Mouse (Mus musculus) limb, embryonic 12.5 days (tissue): ENCODE data around the gene Slc25a35. TPM values are rescaled to one million over a fixed set of nuclear protein-coding genes. Genes with fewer than 3 reads are reported as not detected.
A peak's percentile ranks its signal among the peaks of the same experiment; 100 is the strongest.
"Not testable (repeated sequence)": the region's sequence is repeated elsewhere in the genome, so short reads cannot be mapped to it uniquely, and the experiment has no call there.

Experiments used
- ATAC-seq: fragments of 200-750 bp; cut with Nextera tagmentation; 2 replicates; pipeline ENCODE4 v1.8.0; 2017; ENCODE audit warnings: low read depth, moderate TSS enrichment; ENCODE audit not compliant: insufficient number of reproducible peaks, insufficient read depth, low FRiP score, low TSS enrichment
- H3K27ac ChIP-seq: fragments of 300-500 bp; sonication (generic); 2 replicates; pipeline ENCODE4 v1.5.1; 2016; ENCODE audit warnings: mild to moderate bottlenecking, moderate library complexity
- H3K27me3 ChIP-seq: fragments of 300-500 bp; sonication (generic); 2 replicates; pipeline ENCODE4 v1.6.1; 2016; ENCODE audit warnings: mild to moderate bottlenecking, moderate library complexity
- H3K36me3 ChIP-seq: fragments of 300-500 bp; sonication (generic); 2 replicates; pipeline ENCODE4 v1.6.1; 2016; ENCODE audit warnings: mild to moderate bottlenecking, moderate library complexity
- H3K4me1 ChIP-seq: fragments of 300-500 bp; sonication (generic); replicated peaks from 2 replicates; pipeline ENCODE4 v1.6.1; 2016
- H3K4me2 ChIP-seq: fragments of 300-500 bp; sonication (generic); 2 replicates; pipeline ENCODE4 v1.6.1; 2016; ENCODE audit warnings: mild to moderate bottlenecking, moderate library complexity
- H3K4me3 ChIP-seq: fragments of 300-500 bp; sonication (generic); replicated peaks from 2 replicates; pipeline ENCODE4 v1.5.1; 2016; ENCODE audit warnings: mild to moderate bottlenecking
- H3K9ac ChIP-seq: fragments of 300-500 bp; sonication (generic); replicated peaks from 2 replicates; pipeline ENCODE4 v1.6.1; 2016; ENCODE audit warnings: mild to moderate bottlenecking, moderate library complexity
- H3K9me3 ChIP-seq: fragments of 300-500 bp; sonication (generic); 2 replicates; pipeline ENCODE4 v1.6.1; 2016; ENCODE audit warnings: mild to moderate bottlenecking, moderate library complexity
- WGBS: fragments of 180-500 bp; shearing (Covaris S2); methylation state at CpG from one replicate; pipeline ENCODE4 v1.1.7; 2016; 5-methylcytosine and 5-hydroxymethylcytosine counted together
- polyA plus RNA-seq: library from polyadenylated mRNA; unstranded; fragments of >200 nt; fragmentation: Nextera tagmentation; extraction: Ambion mirVana; gene quantifications from 2 replicates; pipeline ENCODE4 v1.2.1, GENCODE M21; 2016

Slc25a35 gene
- polyA plus RNA-seq, 1 experiment from 2014 or later = 2.3 TPM

DNA sequence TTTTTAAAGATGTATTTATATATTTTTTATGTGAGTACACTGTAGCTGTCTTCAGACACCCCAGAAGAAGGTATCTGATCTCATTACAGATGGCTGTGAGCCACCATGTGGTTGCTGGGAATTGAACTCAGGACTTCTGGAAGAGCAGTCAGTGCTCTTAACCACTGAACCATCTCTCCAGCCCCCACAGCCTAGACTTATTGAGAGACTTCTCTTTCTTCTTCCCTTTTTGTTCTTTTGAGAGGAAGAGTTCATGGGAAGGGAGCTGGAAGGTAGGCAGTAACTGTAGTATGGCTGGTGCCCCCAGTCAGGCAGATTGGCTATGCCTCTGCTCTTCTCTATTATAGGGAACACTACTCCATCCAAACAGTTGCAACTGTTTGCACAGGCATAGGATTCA, 38.6 kb downstream of the Slc25a35 start:
- ATAC-seq, H3K4me3 ChIP-seq, H3K9me3 ChIP-seq, H3K27me3 ChIP-seq, H3K4me2 ChIP-seq, H3K27ac ChIP-seq: not testable (repeated sequence)
- Histone ChIP-seq H3K4me1 (peaks cover 11% of the 10 kb centered on the region), H3K9ac (0 out of 2 replicates have a peak overlapping the region, but pooled peaks have one; percentile 27), H3K36me3 (peaks cover 21% of the 10 kb centered on the region)

DNA sequence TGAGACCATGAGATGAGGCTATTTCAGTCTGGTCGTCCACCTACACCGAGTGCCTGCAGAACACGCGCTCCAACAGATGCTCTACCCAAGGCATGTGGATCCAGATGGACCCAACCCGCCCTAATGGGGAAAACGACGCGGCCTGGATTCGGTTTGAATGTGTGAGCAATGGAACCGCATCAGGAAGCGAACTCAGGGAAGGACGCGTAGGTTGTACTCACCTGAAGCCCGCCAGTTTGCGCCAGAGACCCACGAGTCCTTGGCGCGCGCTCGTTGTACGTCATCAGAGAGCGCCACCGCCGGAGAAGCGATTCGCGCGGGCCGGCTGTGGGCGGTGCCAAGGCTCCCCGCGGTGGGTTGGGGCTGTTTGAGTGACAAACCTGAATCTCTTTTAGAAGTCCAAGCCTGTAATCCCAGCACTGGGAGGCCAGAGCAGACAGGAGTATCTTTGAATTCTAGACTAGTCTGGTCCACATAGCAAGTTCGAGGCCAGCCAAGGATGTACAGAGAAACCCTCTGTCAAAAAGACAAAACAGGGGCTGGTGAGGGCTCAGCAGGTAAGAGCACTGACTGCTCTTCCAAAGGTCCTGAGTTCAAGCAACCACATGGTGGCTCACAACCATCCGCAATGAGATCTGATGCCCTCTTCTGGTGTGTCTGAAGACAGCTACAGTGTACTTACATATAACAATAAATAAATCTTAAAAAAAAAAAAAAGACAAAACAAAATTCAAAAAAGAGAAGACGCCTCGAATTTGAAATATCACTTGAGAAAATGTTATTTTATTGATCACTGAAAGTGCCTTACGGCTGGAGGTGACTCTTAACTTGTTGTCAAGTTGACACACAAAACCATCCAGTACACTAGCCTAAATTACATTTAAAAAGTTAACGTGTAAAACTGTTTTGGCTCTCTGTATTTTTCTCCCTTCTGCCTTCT, 40.5 kb downstream of the Slc25a35 start, which contains the start of gene Pfas:
Gene Pfas (minus strand): TSS at position 279 of the 940 bp plus-strand sequence.
- Histone ChIP-seq H3K36me3 (peaks cover 2% of the 10 kb centered on the region), H3K4me1 (peaks cover 12% of the 10 kb centered on the region), H3K27ac (peak within 1 kb of the TSS; percentile 59; the same call in 1 of the 2 replicates), H3K9ac (peak within 1 kb of the TSS; percentile 69), H3K4me2 (peak within 1 kb of the TSS; percentile 72), H3K9me3 (no peaks in the 10 kb centered on the region), H3K4me3 (peak within 1 kb of the TSS; percentile 67), H3K27me3 (no peaks in the 10 kb centered on the region)
- ATAC-seq = peak; percentile 69
- 10% methylated on average over 38 of the region's 38 CpGs for WGBS

DNA sequence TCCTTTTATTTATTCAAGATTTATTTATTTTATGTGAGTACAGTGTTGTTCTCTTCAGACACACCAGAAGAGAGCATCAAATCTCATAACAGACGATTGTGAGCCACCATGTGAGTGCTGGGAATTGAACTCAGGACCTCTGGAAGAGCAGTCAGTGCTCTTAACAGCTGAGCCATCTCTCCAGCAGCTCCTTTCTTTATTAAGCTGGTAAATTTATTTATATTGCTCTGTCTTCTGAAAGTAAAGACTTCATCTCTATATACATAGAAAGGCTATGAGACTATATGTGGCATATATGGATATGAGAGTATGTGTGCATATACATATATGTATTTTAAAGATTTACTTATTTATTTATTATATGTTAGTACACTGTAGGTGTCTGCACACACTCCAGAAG, 41.6 kb downstream of the Slc25a35 start:
- no peaks in the 10 kb centered on the region for H3K27me3 ChIP-seq
- H3K4me2 ChIP-seq = no peak overlapping the region
- no peak overlapping the region for H3K9ac ChIP-seq
- no peak overlapping the region for H3K27ac ChIP-seq
- H3K4me3 ChIP-seq = no peak overlapping the region
- H3K4me1 ChIP-seq = peaks cover 12% of the 10 kb centered on the region
- H3K36me3 ChIP-seq = no peaks in the 10 kb centered on the region
- H3K9me3 ChIP-seq = no peaks in the 10 kb centered on the region
- WGBS = 96% methylated on average over 1 of the region's 1 CpGs
- ATAC-seq = no peak

DNA sequence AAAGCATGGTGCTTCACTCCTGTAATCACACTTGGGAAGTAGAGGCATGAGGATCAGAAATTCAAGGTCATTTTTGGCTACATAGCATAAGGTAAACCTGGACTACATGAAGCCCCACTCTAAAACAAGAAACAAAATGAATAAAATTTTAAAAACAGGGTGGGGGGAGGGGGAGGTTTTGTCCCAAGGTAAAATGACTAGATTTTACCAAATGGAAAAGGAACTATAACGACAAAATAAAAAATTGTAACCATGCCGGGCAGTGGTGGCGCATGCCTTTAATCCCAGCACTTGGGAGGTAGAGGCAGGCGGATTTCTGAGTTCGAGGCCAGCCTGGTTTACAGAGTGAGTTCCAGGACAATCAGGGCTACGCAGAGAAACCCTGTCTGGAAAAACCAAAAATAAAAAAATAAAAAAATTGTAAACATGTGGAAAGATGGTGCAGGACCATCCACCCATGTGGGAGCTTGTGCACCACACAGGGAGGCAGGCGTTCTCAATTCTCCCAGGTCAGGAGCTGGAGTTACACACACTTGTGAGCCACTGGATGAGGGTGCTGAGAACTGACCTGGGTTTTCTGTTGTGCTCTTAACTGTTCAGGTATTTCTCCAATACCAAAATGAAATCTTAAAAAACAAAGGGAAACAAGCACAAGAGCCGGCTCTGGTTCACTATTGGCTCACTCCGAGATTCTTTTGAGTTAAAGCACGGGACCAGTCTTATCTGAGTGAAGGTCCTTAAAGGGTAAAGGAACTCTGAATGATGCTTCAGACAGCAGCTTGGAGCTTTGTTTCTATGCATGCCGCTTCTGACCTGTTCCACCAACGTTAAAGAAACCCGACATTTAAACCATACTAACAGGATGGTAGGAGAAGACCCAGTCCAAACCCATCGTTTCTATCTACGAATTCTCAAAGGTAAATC, 42.7 kb downstream of the Slc25a35 start:
- Histone ChIP-seq H3K4me1 (peaks cover 12% of the 10 kb centered on the region), H3K36me3 (no peaks in the 10 kb centered on the region), H3K9ac (no peak overlapping the region), H3K4me3 (no peak overlapping the region), H3K4me2 (0 out of 2 replicates have a peak overlapping the region, but pooled peaks have one; percentile 10), H3K9me3 (no peaks in the 10 kb centered on the region), H3K27me3 (no peaks in the 10 kb centered on the region), H3K27ac (no peak overlapping the region)
- ATAC-seq = no peak
- WGBS = 89% methylated on average over 15 of the region's 15 CpGs

- H3K4me1 ChIP-seq = peaks cover 12% of the 10 kb centered on the region
- H3K27me3 ChIP-seq, ATAC-seq, H3K36me3 ChIP-seq, H3K27ac ChIP-seq, H3K9me3 ChIP-seq: not testable (repeated sequence)
- peak overlapping the region; percentile 61 for H3K4me3 ChIP-seq
- peak overlapping the region; percentile 67; the same call in 1 of the 2 replicates for H3K9ac ChIP-seq
- H3K4me2 ChIP-seq = peak overlapping the region; percentile 80
- WGBS = 79% methylated on average over 2 of the region's 2 CpGs
Measured at GRCm38 (mm10) chr11:69011445-69011844, 43.5 kb downstream of the Slc25a35 start.

DNA sequence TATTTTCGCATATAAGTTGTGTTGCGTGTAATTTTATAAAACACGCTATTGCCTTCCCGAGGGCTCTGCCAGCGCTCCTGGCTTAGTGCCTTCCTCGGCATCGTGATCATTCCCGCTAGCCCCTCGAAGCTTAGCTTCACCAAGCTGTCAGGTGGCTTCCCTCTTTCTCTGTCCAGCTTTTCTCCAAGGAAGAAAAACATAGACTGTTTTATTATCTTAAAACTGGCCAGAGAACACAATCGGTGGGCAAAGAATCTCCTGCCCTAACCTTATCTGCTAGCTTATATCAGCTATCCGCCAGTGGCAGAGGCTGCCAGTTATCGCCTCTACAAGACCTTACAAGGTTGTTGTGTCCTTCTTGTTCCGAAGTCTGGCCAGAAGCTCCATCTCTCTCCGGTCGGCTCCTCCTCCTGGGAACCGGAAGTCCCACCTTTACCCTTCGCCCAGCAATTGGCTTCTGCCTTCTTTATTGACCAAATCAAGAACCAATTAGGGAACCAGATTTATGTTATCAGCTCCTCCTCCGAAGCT, 44.2 kb downstream of the Slc25a35 start:
- no peak for ATAC-seq
- WGBS = under 1% methylated on average over 18 of the region's 18 CpGs
- no peaks in the 10 kb centered on the region for H3K27me3 ChIP-seq

GRCm38 (mm10) chr11:69015644-69016441, 47.9 kb downstream of the Slc25a35 start, which contains the start of gene Ctc1:
TSS of gene Ctc1 (plus strand) at chr11:69015911.
- H3K27me3 ChIP-seq = no peaks in the 10 kb centered on the region
- peaks cover 12% of the 10 kb centered on the region for H3K4me1 ChIP-seq
- peak within 1 kb of the TSS; percentile 91 for H3K27ac ChIP-seq
- H3K4me2 ChIP-seq = peak within 1 kb of the TSS; percentile 65
- H3K9ac ChIP-seq = peak within 1 kb of the TSS; percentile 80
- peaks cover 5% of the 10 kb centered on the region for H3K36me3 ChIP-seq
- WGBS = 4% methylated on average over 38 of the region's 38 CpGs
- peak; percentile 94 for ATAC-seq
- no peaks in the 10 kb centered on the region for H3K9me3 ChIP-seq
- peak within 1 kb of the TSS; percentile 64 for H3K4me3 ChIP-seq

More for the DNA sequence above, 44.2 kb downstream of the Slc25a35 start:
- peak overlapping the region; percentile 87 for H3K27ac ChIP-seq
- peaks cover 18% of the 10 kb centered on the region for H3K4me1 ChIP-seq
- no peaks in the 10 kb centered on the region for H3K9me3 ChIP-seq
- peak overlapping the region; percentile 80 for H3K4me2 ChIP-seq
- H3K4me3 ChIP-seq = peak overlapping the region; percentile 61
- peak overlapping the region; percentile 67 for H3K9ac ChIP-seq
- no peaks in the 10 kb centered on the region for H3K36me3 ChIP-seq

GRCm38 (mm10) chr11:69016755-69017154, 48.8 kb downstream of the Slc25a35 start:
- H3K27ac ChIP-seq = no peak overlapping the region
- peaks cover 14% of the 10 kb centered on the region for H3K36me3 ChIP-seq
- H3K4me3 ChIP-seq = peak overlapping the region; percentile 64
- no peaks in the 10 kb centered on the region for H3K9me3 ChIP-seq
- 69% methylated on average over 3 of the region's 3 CpGs for WGBS
- peaks cover 8% of the 10 kb centered on the region for H3K4me1 ChIP-seq
- H3K4me2 ChIP-seq = peak overlapping the region; percentile 65
- H3K9ac ChIP-seq = peak overlapping the region; percentile 80
- H3K27me3 ChIP-seq = no peaks in the 10 kb centered on the region
- no peak for ATAC-seq

DNA sequence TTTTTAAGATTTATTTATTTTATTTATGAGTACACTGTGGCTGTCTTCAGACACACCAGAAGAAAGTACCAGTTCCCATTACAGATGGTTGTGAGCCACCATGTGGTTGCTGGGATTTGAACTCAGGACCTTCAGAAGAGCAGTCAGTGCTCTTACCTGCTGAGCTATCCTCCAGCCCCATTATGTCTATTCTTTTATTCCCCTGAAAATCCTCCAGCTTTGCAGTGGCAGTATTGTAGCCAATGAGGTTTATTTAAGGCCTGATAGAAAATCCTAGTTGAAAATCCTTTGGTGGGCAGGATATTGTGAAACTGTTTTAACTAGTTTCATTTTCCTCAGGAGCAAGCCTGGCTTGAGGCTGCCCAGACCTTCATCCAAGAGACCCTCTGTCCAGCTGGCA, 52.8 kb downstream of the Slc25a35 start:
- H3K4me1 ChIP-seq = peaks cover 8% of the 10 kb centered on the region
- ATAC-seq = no peak
- peaks cover 54% of the 10 kb centered on the region for H3K36me3 ChIP-seq
- no peak overlapping the region for H3K27ac ChIP-seq
- no peaks in the 10 kb centered on the region for H3K27me3 ChIP-seq
- H3K9me3 ChIP-seq = no peaks in the 10 kb centered on the region
- no peak overlapping the region for H3K4me2 ChIP-seq
- H3K9ac ChIP-seq = no peak overlapping the region
- no peak overlapping the region for H3K4me3 ChIP-seq
